Mouse (Mus musculus) embryonic fibroblast, embryonic 13.5 days (primary cell): ENCODE results near the gene Sdsl.

ENCODE experiments used
- CTCF ChIP-seq: IDR thresholded peaks from 2 replicates; pipeline ENCODE4 v1.5.1; 2011; ENCODE audit warnings: mild to moderate bottlenecking, control low read depth, low read length, moderate library complexity, borderline replicate concordance; ENCODE audit not compliant: insufficient read depth
- POLR2A ChIP-seq: IDR thresholded peaks from 2 replicates; pipeline ENCODE4 v1.6.1; 2011; ENCODE audit warnings: low read depth, mild to moderate bottlenecking, control low read depth, low read length, moderate library complexity

DNA sequence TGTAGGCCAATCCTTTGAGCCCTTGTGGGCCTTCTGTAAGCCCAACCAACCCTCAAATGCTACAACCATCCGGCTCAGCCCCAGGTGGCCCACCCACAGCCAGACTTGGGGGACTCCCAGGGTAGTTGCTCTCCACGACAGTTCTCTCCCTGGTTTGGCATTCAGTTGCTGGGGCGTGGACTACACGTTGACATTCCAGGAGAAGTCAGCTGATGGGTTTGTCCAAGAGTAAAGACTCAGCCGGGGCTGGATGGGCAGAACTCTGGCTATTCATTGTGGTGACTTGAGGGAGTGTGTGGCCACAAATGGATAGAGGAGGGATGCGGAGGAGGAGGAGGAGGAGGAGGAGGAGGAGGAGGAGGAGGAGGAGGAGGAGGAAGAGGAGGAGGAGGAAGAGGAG lies 43.6 kb downstream of the Sdsl start:
- no peak for TF ChIP-seq CTCF
- TF ChIP-seq POLR2A = no peak
